Mouse (Mus musculus): ENCODE results near the gene Pex16.

GRCm38 (mm10) chr2:92360893-92361292, 13.6 kb upstream of the Pex16 start:
- no peak for TF ChIP-seq GATA1 (IDR thresholded peaks at IDR 0.05; ENCODE audit: borderline replicate concordance, low read length)
- no peak for TF ChIP-seq FLI1 (IDR thresholded peaks at IDR 0.05; ENCODE audit: low read length)

Measured in megakaryocyte, embryonic 14.5 days (primary cell).